Mouse (Mus musculus): ENCODE measurements around the gene Keap1.
"Not testable (repeated sequence)": the region's sequence is repeated elsewhere in the genome, so short reads cannot be mapped to it uniquely, and the experiment has no call there.

Gene Keap1

GRCm38 (mm10) chr9:21238733-21239464 lies at the start of gene Keap1:
TSS of gene Keap1 (minus strand) at chr9:21239361.
- DNase-seq (ENCODE audit: low spot score in 2 of 2) = peak; percentile 86 to 95

- peak in 1 of 2 experiments; percentile 79 for DNase-seq (ENCODE audit: low spot score in 2 of 2)
Observed at GRCm38 (mm10) chr9:21288404-21289336, 49.5 kb upstream of the Keap1 start.

- DNase-seq (ENCODE audit: low spot score in 2 of 2) = peak; percentile 98
Observed at GRCm38 (mm10) chr9:21287571-21288402, 48.6 kb upstream of the Keap1 start, which contains the start of gene Kri1. TSS of gene Kri1 (minus strand) at chr9:21287969.

- DNase-seq (ENCODE audit: low spot score in 2 of 2) = no peak
Observed at GRCm38 (mm10) chr9:21286753-21287152, 47.6 kb upstream of the Keap1 start.

- DNase-seq (ENCODE audit: low spot score in 2 of 2) = no peak
Observed at GRCm38 (mm10) chr9:21283994-21284393, 44.8 kb upstream of the Keap1 start.

- no peak for DNase-seq (ENCODE audit: low spot score in 2 of 2)
Observed at GRCm38 (mm10) chr9:21283591-21283990, 44.4 kb upstream of the Keap1 start.

- DNase-seq (ENCODE audit: low spot score in 2 of 2) = no peak
Observed at GRCm38 (mm10) chr9:21277776-21278175, 38.6 kb upstream of the Keap1 start.

- DNase-seq (ENCODE audit: low spot score in 2 of 2) = no peak
Observed at GRCm38 (mm10) chr9:21276307-21276706, 37.1 kb upstream of the Keap1 start.

- no peak for DNase-seq (ENCODE audit: low spot score in 2 of 2)
Observed at GRCm38 (mm10) chr9:21275727-21276126, 36.6 kb upstream of the Keap1 start.

GRCm38 (mm10) chr9:21275013-21275710 lies 36.0 kb upstream of the Keap1 start:
- no peak for DNase-seq (ENCODE audit: low spot score in 2 of 2)

GRCm38 (mm10) chr9:21274336-21274735 lies 35.2 kb upstream of the Keap1 start:
- no peak for DNase-seq (ENCODE audit: low spot score in 2 of 2)

GRCm38 (mm10) chr9:21273520-21274228 lies 34.5 kb upstream of the Keap1 start:
- DNase-seq (ENCODE audit: low spot score in 2 of 2) = no peak

GRCm38 (mm10) chr9:21273094-21273493 lies 33.9 kb upstream of the Keap1 start:
- no peak for DNase-seq (ENCODE audit: low spot score in 2 of 2)

GRCm38 (mm10) chr9:21272391-21272790 lies 33.2 kb upstream of the Keap1 start:
- no peak for DNase-seq (ENCODE audit: low spot score in 2 of 2)

- not testable (repeated sequence) for DNase-seq (ENCODE audit: low spot score in 2 of 2)
Observed at GRCm38 (mm10) chr9:21269590-21269989, 30.4 kb upstream of the Keap1 start.

GRCm38 (mm10) chr9:21268305-21268704 lies 29.1 kb upstream of the Keap1 start:
- no peak for DNase-seq (ENCODE audit: low spot score in 2 of 2)

GRCm38 (mm10) chr9:21266889-21267288 lies 27.7 kb upstream of the Keap1 start:
- no peak for DNase-seq (ENCODE audit: low spot score in 2 of 2)

GRCm38 (mm10) chr9:21265611-21266010 lies 26.4 kb upstream of the Keap1 start:
- no peak for DNase-seq (ENCODE audit: low spot score in 2 of 2)

- peak; percentile 99 to 100 for DNase-seq (ENCODE audit: low spot score in 2 of 2)
Observed at GRCm38 (mm10) chr9:21265000-21265561, 25.9 kb upstream of the Keap1 start, which contains the start of gene Atg4d. TSS of gene Atg4d (plus strand) at chr9:21265293.
